Comparison of ENCODE assay signal across 25 mouse cellular contexts in the genomic region with DNA sequence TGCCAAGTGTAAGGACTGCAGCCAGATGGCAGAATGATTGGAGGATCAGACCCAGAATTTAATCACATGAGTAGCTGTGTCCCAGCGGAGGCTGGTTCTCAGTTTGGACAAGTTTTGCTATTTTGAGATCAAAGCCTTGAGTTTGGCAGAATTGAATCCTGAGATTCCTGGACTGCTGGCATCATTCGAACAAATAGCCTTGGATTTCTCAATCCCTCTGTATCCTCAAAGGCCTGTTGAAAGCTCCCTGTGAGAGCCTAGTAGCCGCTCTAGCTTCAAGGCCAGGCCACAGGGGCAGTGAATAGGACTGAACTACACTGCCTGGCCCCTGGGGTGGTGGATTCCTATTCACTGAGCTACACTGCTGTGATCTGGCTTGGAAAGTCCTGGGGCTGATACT. TPM values are rescaled to one million over a fixed set of nuclear protein-coding genes. Genes with fewer than 3 reads are reported as not detected.
DNase-seq lines count a peak whose midpoint lies in the region; ATAC-seq and TF ChIP-seq lines count a peak whose summit lies in the region.
"Had no signal": no experiment of that assay in that cellular context is flagged by ENCODE, and none has a peak within 500 bp of the region (broad histone marks: within the 10 kb centered on the region; RNA-seq: fewer than 3 reads in every experiment).

No protein-coding gene starts in this region.

- TF ChIP-seq CTCF in layer of hippocampus, adult 2 months (conservative IDR thresholded peaks at IDR 0.05) = no peak

- no peak overlapping the region for H3K9ac ChIP-seq in forebrain, embryonic 14.5 days (ENCODE audit: low read length)
- no peak overlapping the region for H3K9ac ChIP-seq in forebrain, embryonic 12.5 days
- H3K9ac ChIP-seq: embryonic facial prominence, embryonic 15.5 days; hindbrain, embryonic 13.5 days; kidney, embryonic 15.5 days; limb, embryonic 15.5 days; liver, postnatal 0 days had no signal

- no peak for ATAC-seq in forebrain, embryonic 14.5 days
- ATAC-seq in forebrain, embryonic 12.5 days (ENCODE audit: low FRiP score) = no peak
- no peak for ATAC-seq in inflammation-experienced regulatory T-cells, adult 6 months
- ATAC-seq: CD4-positive, CD25-positive, alpha-beta regulatory T cell, adult 4 months; intestine, postnatal 0 days; liver, postnatal 0 days had no signal

- H3K9me3 ChIP-seq in forebrain, embryonic 14.5 days (replicated peaks; ENCODE audit: control insufficient read depth, low read length) = no peaks in the 10 kb centered on the region
- H3K9me3 ChIP-seq in forebrain, embryonic 12.5 days = no peaks in the 10 kb centered on the region
- H3K9me3 ChIP-seq in limb, embryonic 10.5 days (replicated peaks) = no peaks in the 10 kb centered on the region
- H3K9me3 ChIP-seq: embryonic facial prominence, embryonic 15.5 days; forebrain, embryonic 10.5 days; hindbrain, embryonic 13.5 days; kidney, embryonic 15.5 days; limb, embryonic 15.5 days had no signal

- H3K4me1 ChIP-seq in forebrain, embryonic 14.5 days (ENCODE audit: control insufficient read depth, insufficient read depth, low read length) = no peaks in the 10 kb centered on the region
- H3K4me1 ChIP-seq in forebrain, embryonic 12.5 days = no peaks in the 10 kb centered on the region
- H3K4me1 ChIP-seq in limb, embryonic 10.5 days = no peaks in the 10 kb centered on the region
- H3K4me1 ChIP-seq: embryonic facial prominence, embryonic 15.5 days; forebrain, embryonic 10.5 days; kidney, embryonic 15.5 days; limb, embryonic 15.5 days had no signal

- no peak overlapping the region for H3K27ac ChIP-seq in forebrain, embryonic 14.5 days (ENCODE audit: low read depth, low read length)
- no peak overlapping the region for H3K27ac ChIP-seq in forebrain, embryonic 12.5 days
- H3K27ac ChIP-seq in layer of hippocampus, adult 2 months = 0 out of 2 replicates have a peak overlapping the region, but pooled peaks have one; percentile 28
- H3K27ac ChIP-seq in limb, embryonic 10.5 days = no peak overlapping the region
- H3K27ac ChIP-seq: embryonic facial prominence, embryonic 15.5 days; forebrain, embryonic 10.5 days; hindbrain, embryonic 13.5 days; kidney, embryonic 15.5 days; limb, embryonic 15.5 days had no signal

- WGBS in forebrain, embryonic 14.5 days = 61% methylated on average over 3 of the region's 3 CpGs
- 71% methylated on average over 3 of the region's 3 CpGs for WGBS in forebrain, embryonic 12.5 days
- WGBS in limb, embryonic 10.5 days = 87% methylated on average over 3 of the region's 3 CpGs

- peak; percentile 23 for DNase-seq in forebrain, embryonic 14.5 days (ENCODE audit: low spot score)
- DNase-seq in layer of hippocampus, adult 2 months (ENCODE audit: low spot score in 2 of 2) = peak in 1 of 2 experiments; percentile 36
- DNase-seq in layer of hippocampus, postnatal 36 days = no peak
- peak; percentile 55 for DNase-seq in Muller cell, postnatal 12 days (ENCODE audit: inconsistent ontology term)
- peak; percentile 66 for DNase-seq in adrenal gland, postnatal 10 days
- DNase-seq in limb, embryonic 10.5 days (ENCODE audit: low spot score) = no peak
- DNase-seq: cerebellum, adult 2 months; cerebellum, postnatal 36 days; gastrocnemius, postnatal 25 days; heart, postnatal 10 days; kidney, postnatal 4 days; liver, postnatal 0 days; right cerebral cortex, postnatal 4 days; thymus, adult 2 months had no signal

- no peaks in the 10 kb centered on the region for H3K27me3 ChIP-seq in forebrain, embryonic 14.5 days (replicated peaks; ENCODE audit: control insufficient read depth, insufficient read depth, low read length)
- no peaks in the 10 kb centered on the region for H3K27me3 ChIP-seq in forebrain, embryonic 12.5 days
- H3K27me3 ChIP-seq in limb, embryonic 10.5 days (ENCODE audit: low read depth, poor library complexity, severe bottlenecking) = no peaks in the 10 kb centered on the region
- H3K27me3 ChIP-seq: embryonic facial prominence, embryonic 15.5 days; hindbrain, embryonic 13.5 days; kidney, embryonic 15.5 days; limb, embryonic 15.5 days had no signal

- H3K36me3 ChIP-seq in forebrain, embryonic 14.5 days (ENCODE audit: control insufficient read depth, insufficient read depth, low read length) = no peaks in the 10 kb centered on the region
- H3K36me3 ChIP-seq in forebrain, embryonic 12.5 days (replicated peaks) = no peaks in the 10 kb centered on the region
- H3K36me3 ChIP-seq in limb, embryonic 10.5 days = no peaks in the 10 kb centered on the region
- H3K36me3 ChIP-seq: embryonic facial prominence, embryonic 15.5 days; forebrain, embryonic 10.5 days; hindbrain, embryonic 13.5 days; kidney, embryonic 15.5 days; limb, embryonic 15.5 days had no signal

- no peak overlapping the region for H3K4me2 ChIP-seq in forebrain, embryonic 14.5 days (ENCODE audit: low read length)
- no peak overlapping the region for H3K4me2 ChIP-seq in forebrain, embryonic 12.5 days
- H3K4me2 ChIP-seq: embryonic facial prominence, embryonic 15.5 days; heart, embryonic 11.5 days; hindbrain, embryonic 13.5 days; kidney, embryonic 15.5 days; limb, embryonic 15.5 days had no signal

- H3K4me3 ChIP-seq in forebrain, embryonic 14.5 days (ENCODE audit: low read depth, low read length) = no peak overlapping the region
- H3K4me3 ChIP-seq in forebrain, embryonic 12.5 days (replicated peaks) = no peak overlapping the region
- H3K4me3 ChIP-seq in layer of hippocampus, adult 2 months = no peak overlapping the region
- H3K4me3 ChIP-seq in limb, embryonic 10.5 days = no peak overlapping the region
- H3K4me3 ChIP-seq: embryonic facial prominence, embryonic 15.5 days; forebrain, embryonic 10.5 days; hindbrain, embryonic 13.5 days; kidney, embryonic 15.5 days; limb, embryonic 15.5 days had no signal

RNA-seq across cellular contexts. Expression of a gene that starts 44.4 kb away (rescaled TPM):
- polyA plus RNA-seq in forebrain, embryonic 14.5 days (2014; fragmentation: Nextera tagmentation; extraction: Ambion mirVana) = 17.0 and 27.9 TPM in 2 replicates
- 4.1 and 4.3 TPM in 2 replicates for polyA plus RNA-seq in forebrain, embryonic 12.5 days (2016; fragmentation: Nextera tagmentation; extraction: Ambion mirVana)
- total RNA-seq in layer of hippocampus, adult 2 months (2021) = 10 to 100 TPM; 68.5 to 71.3 TPM
- total RNA-seq in layer of hippocampus, postnatal 36 days (2021) = 10 to 100 TPM; 53.4 to 66.8 TPM
- total RNA-seq in adrenal gland, postnatal 10 days (2021) = not detected
- 0.16 and 0.33 TPM in 2 replicates for polyA plus RNA-seq in limb, embryonic 10.5 days (2016; fragmentation: Nextera tagmentation; extraction: Ambion mirVana)
- not detected for polyA plus RNA-seq in inflammation-experienced regulatory T-cells, adult 6 months (2017; shearing (Covaris generic))
- total RNA-seq: gastrocnemius, postnatal 25 days; heart, postnatal 10 days; megakaryocyte-erythroid progenitor cell, adult 5-6 weeks had no signal
- polyA plus RNA-seq: CD4-positive, CD25-positive, alpha-beta regulatory T cell, adult 4 months; liver, postnatal 0 days; thymus, adult 2 months had no signal

Comparison
In these comparisons a context has a peak if more than half of its experiments do, and no peak if none do; other contexts are left out.
1. DNase-seq: peak in forebrain, embryonic 14.5 days (single experiment), Muller cell, postnatal 12 days (single experiment) and adrenal gland, postnatal 10 days (single experiment); none in layer of hippocampus, postnatal 36 days (0 of 2) and limb, embryonic 10.5 days (single experiment).